Comparison of ENCODE assay signal across 7 mouse cellular contexts in genomic region chr7:29288942-29289638, GRCm38 (mm10). TPM values are rescaled to one million over a fixed set of nuclear protein-coding genes. Genes with fewer than 3 reads are reported as not detected.
DNase-seq lines count a peak whose midpoint lies in the region; ATAC-seq lines count a peak whose summit lies in the region.

Gene Ppp1r14a, plus strand, starts transcription at chr7:29289308.

- peak within 1 kb of the TSS; percentile 94 for H3K4me2 ChIP-seq in hindbrain, embryonic 12.5 days (replicated peaks)

- 1% methylated on average over 55 of the region's 59 CpGs for WGBS in hindbrain, embryonic 12.5 days

- no peak for ATAC-seq in hindbrain, embryonic 12.5 days (ENCODE audit: low FRiP score)

- peak; percentile 42 for DNase-seq in NIH3T3 (ENCODE audit: low read depth)
- peak; percentile 71 for DNase-seq in cerebellum, adult 8-10 months
- DNase-seq in forelimb bud, embryonic 11.5 days (ENCODE audit: low read depth, low spot score), result peak; percentile 72
- DNase-seq in left cerebral cortex, postnatal 36 days (ENCODE audit: low spot score in 2 of 2), result no peak
- peak; percentile 82 for DNase-seq in mesoderm, embryonic 11.5 days (ENCODE audit: low read depth, low spot score)
- DNase-seq in spleen, postnatal 10 days (ENCODE audit: low spot score in 2 of 2), result peak; percentile 70 to 83

- no peaks in the 10 kb centered on the region for H3K9me3 ChIP-seq in hindbrain, embryonic 12.5 days (replicated peaks)

- intact Hi-C loops in left cerebral cortex, postnatal 36 days (cut with DNase I), result no loop called here

- H3K27ac ChIP-seq in hindbrain, embryonic 12.5 days, result peak within 1 kb of the TSS; percentile 48

- peak within 1 kb of the TSS; percentile 54 for H3K4me3 ChIP-seq in hindbrain, embryonic 12.5 days

- peaks cover 13% of the 10 kb centered on the region for H3K27me3 ChIP-seq in hindbrain, embryonic 12.5 days

- no peaks in the 10 kb centered on the region for H3K36me3 ChIP-seq in hindbrain, embryonic 12.5 days

- peak within 1 kb of the TSS; percentile 65 for H3K9ac ChIP-seq in hindbrain, embryonic 12.5 days

- peaks cover 47% of the 10 kb centered on the region for H3K4me1 ChIP-seq in hindbrain, embryonic 12.5 days

RNA-seq across cellular contexts. Expression of gene Ppp1r14a, which starts in this region (rescaled TPM):
- 20.8 and 22.4 TPM in 2 replicates for polyA plus RNA-seq in hindbrain, embryonic 12.5 days (2016; fragmentation: Nextera tagmentation; extraction: Ambion mirVana)
- total RNA-seq in left cerebral cortex, postnatal 36 days (2021), result 10 to 100 TPM; 15.9 to 24.7 TPM

Comparison
In these comparisons a context has a peak if more than half of its experiments do, and no peak if none do; other contexts are left out.
1. DNase-seq: peak in NIH3T3 (single experiment), cerebellum, adult 8-10 months (single experiment), forelimb bud, embryonic 11.5 days (single experiment), mesoderm, embryonic 11.5 days (single experiment) and spleen, postnatal 10 days (2 of 2); none in left cerebral cortex, postnatal 36 days (0 of 2).